Mouse (Mus musculus): ENCODE results near the gene Hnrnph3. TPM values are rescaled to one million over a fixed set of nuclear protein-coding genes. Genes with fewer than 3 reads are reported as not detected.

Gene Hnrnph3
- polyA plus RNA-seq, 1 experiment from 2014 or later, result 242 TPM

GRCm38 (mm10) chr10:62971821-62972220 is 52.2 kb downstream of the Hnrnph3 start:
- H3K27ac ChIP-seq, result no peak overlapping the region
- H3K4me2 ChIP-seq (replicated peaks), result no peak overlapping the region
- peaks cover 47% of the 10 kb centered on the region for H3K36me3 ChIP-seq
- no peaks in the 10 kb centered on the region for H3K9me3 ChIP-seq
- no peaks in the 10 kb centered on the region for H3K4me1 ChIP-seq (replicated peaks)
- ATAC-seq, result no peak
- H3K9ac ChIP-seq (replicated peaks), result no peak overlapping the region
- H3K4me3 ChIP-seq (replicated peaks), result no peak overlapping the region
- H3K27me3 ChIP-seq, result no peaks in the 10 kb centered on the region
- WGBS, result 62% methylated on average over 16 of the region's 16 CpGs

DNA sequence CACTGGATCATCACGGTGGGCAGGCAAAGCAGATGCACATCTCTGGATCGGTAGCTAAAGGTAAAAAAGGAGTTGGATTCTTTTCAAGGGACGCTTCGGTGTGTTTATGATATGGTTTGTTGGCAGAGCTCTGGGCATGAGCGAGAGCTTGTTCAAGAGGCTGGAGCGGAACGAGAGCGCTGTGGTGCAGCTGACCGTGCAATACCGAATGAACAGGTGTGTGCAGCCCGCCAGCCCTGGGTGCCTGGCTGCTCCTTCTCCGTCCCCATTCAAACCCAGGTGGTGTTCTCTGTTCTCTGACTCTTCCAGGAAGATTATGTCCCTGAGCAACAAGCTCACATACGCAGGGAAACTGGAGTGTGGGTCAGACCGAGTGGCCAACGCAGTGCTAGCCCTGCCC is 57.7 kb downstream of the Hnrnph3 start:
- no peak for ATAC-seq
- 97% methylated on average over 15 of the region's 15 CpGs for WGBS
- Histone ChIP-seq H3K27me3 (no peaks in the 10 kb centered on the region), H3K27ac (no peak overlapping the region), H3K36me3 (peaks cover 75% of the 10 kb centered on the region), H3K9me3 (no peaks in the 10 kb centered on the region), H3K9ac (replicated peaks) (no peak overlapping the region), H3K4me2 (replicated peaks) (no peak overlapping the region), H3K4me1 (replicated peaks) (no peaks in the 10 kb centered on the region), H3K4me3 (replicated peaks) (no peak overlapping the region)

DNA sequence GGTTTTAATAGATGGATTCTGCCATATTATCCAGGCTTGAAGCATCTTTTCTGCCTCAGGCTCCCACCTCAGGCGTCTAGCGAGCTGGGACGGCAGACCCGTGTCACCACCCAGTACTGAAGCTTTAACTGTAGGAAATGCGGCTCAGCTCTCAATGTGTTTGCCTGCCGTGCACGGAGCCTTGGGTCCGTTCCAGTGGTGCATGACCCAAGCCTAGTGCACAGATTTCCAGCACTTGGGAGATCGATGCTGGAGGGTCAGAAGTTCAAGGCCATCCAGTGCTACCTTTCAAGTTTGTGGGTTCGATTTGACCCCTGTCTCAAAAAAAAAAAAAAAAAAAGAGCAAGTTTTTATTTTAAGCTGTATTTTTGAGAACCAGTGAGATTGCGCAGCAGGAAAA is 58.2 kb downstream of the Hnrnph3 start:
- WGBS, result 94% methylated on average over 11 of the region's 11 CpGs
- Histone ChIP-seq H3K27ac (no peak overlapping the region), H3K4me3 (replicated peaks) (no peak overlapping the region), H3K27me3 (no peaks in the 10 kb centered on the region), H3K9ac (replicated peaks) (no peak overlapping the region), H3K36me3 (peaks cover 77% of the 10 kb centered on the region), H3K4me2 (replicated peaks) (no peak overlapping the region), H3K9me3 (no peaks in the 10 kb centered on the region), H3K4me1 (replicated peaks) (no peaks in the 10 kb centered on the region)
- ATAC-seq, result no peak

Other genes starting within 250 kb of the Hnrnph3 start
- 132 and 136 TPM in 2 replicates for gene Ccar1, start 231.9 kb downstream of the Hnrnph3 start, polyA plus RNA-seq (2015; fragmentation: Nextera tagmentation; extraction: Ambion mirVana)
- gene Tet1, start 115.2 kb downstream of the Hnrnph3 start, polyA plus RNA-seq (2015; fragmentation: Nextera tagmentation; extraction: Ambion mirVana), result 29.8 and 37.2 TPM in 2 replicates
- gene Slc25a16, start 103.6 kb downstream of the Hnrnph3 start, polyA plus RNA-seq (2015; fragmentation: Nextera tagmentation; extraction: Ambion mirVana), result 11.6 and 14.0 TPM in 2 replicates
- gene Dna2, start 77.2 kb downstream of the Hnrnph3 start, polyA plus RNA-seq (2015; fragmentation: Nextera tagmentation; extraction: Ambion mirVana), result 9.6 and 10.1 TPM in 2 replicates
- gene Rufy2, start 44.0 kb downstream of the Hnrnph3 start, polyA plus RNA-seq (2015; fragmentation: Nextera tagmentation; extraction: Ambion mirVana), result 51.7 and 55.5 TPM in 2 replicates
- 1.3 TPM in 2 replicates for gene Pbld2, start 98 bp upstream of the Hnrnph3 start, polyA plus RNA-seq (2015; fragmentation: Nextera tagmentation; extraction: Ambion mirVana)
- gene Pbld1, start 35.9 kb upstream of the Hnrnph3 start, polyA plus RNA-seq (2015; fragmentation: Nextera tagmentation; extraction: Ambion mirVana), result 1.0 and 1.3 TPM in 2 replicates
- 1.1 and 1.3 TPM in 2 replicates for gene Atoh7, start 75.4 kb upstream of the Hnrnph3 start, polyA plus RNA-seq (2015; fragmentation: Nextera tagmentation; extraction: Ambion mirVana)
- gene Mypn, start 179.7 kb upstream of the Hnrnph3 start, polyA plus RNA-seq (2015; fragmentation: Nextera tagmentation; extraction: Ambion mirVana), result 0.05 TPM in 1 of 2 replicates, not detected in the other
- 36.1 and 38.3 TPM in 2 replicates for gene Herc4, start 219.6 kb upstream of the Hnrnph3 start, polyA plus RNA-seq (2015; fragmentation: Nextera tagmentation; extraction: Ambion mirVana)